Mouse (Mus musculus): ENCODE results near the gene Gemin4. TPM values are rescaled to one million over a fixed set of nuclear protein-coding genes. Genes with fewer than 3 reads are reported as not detected.

The Gemin4 gene
- polyA plus RNA-seq, 2 experiments, result 6.3 to 14.8 TPM

DNA sequence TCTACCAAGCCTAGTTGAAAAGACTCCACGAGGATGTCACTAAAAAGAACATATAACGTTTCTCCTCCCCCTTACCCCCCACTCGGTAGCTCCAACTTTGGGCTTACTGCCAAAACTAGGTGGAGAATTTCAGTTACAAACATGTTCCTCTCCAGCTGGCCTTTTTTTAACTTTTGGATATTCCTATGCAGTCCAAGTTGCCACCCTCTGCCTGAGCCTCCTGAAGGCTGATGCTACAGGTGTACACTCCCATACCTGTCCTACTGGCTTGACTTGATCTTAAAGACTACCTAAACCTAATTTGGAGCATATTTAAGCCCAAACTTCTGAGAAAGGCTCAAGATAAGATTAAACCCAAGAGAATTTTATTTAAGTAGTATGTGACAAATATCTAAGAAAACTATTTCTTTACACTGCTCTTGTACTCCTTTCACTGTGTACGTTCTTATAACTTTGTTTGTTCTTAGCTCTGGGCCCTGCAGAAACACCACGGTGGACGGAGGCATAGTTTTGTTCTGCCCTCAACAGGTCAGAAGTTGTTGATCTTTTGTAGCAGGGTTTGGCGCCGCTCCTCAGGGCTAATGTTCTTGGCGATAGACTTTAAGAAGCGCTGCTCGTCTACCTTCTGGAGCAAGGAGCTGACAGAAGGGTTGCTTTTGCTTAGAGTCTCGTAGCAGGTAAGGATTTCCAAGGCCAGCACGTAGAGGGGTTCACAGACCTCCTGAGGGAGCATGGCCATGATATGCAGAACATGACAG is 7.1 kb downstream of the Gemin4 start:
- Histone ChIP-seq H3K4me2 (ENCODE audit: low read depth) (no peak overlapping the region), H3K27me3 (ENCODE audit: control insufficient read depth, insufficient read depth, low read length) (no peaks in the 10 kb centered on the region), H3K36me3 (replicated peaks; ENCODE audit: control insufficient read depth, insufficient read depth, low read depth) (peaks cover 11% of the 10 kb centered on the region), H3K9ac (replicated peaks) (no peak overlapping the region), H3K4me1 (replicated peaks; ENCODE audit: control insufficient read depth in 2 of 2, insufficient read depth in 2 of 2, low read length in 1 of 2) (no peaks in the 10 kb centered on the region), H3K4me3 (ENCODE audit: insufficient read depth in 1 of 2, low read depth in 2 of 2, low read length in 2 of 2) (no peak overlapping the region), H3K9me3 (ENCODE audit: control insufficient read depth, low read length) (no peaks in the 10 kb centered on the region), H3K27ac (no peak overlapping the region)
- DNase-seq (ENCODE audit: low read depth in 3 of 3, low spot score in 3 of 3) (no peak), ATAC-seq (ENCODE audit: insufficient read depth) (no peak)
- 76% methylated on average over 13 of the region's 13 CpGs for WGBS (ENCODE audit: insufficient replicate concordance)
- no peak for TF ChIP-seq EP300 (IDR thresholded peaks at IDR 0.05; ENCODE audit: low read depth)
- TF ChIP-seq CTCF (IDR thresholded peaks at IDR 0.05; ENCODE audit: low read depth), result no peak

DNA sequence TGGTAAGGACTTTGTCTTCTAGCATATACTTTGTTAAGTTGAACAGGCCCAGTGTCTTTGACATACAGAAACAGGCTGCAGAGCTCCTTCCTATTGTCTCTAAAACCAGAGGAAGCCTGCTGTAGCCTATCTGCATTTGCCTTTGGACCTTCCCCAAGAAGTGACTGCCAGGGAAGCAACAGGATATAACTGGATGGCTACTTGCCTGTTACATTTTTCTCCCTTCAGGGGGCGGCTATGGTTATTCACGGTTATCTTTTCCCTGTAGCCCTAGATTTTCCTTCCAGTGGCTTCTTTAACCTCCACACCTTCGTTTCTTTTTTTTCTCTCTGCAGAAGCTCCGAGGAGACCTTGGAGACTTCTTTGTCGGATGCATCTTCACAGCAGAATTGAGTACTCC is 10.7 kb downstream of the Gemin4 start:
- Histone ChIP-seq H3K27me3 (ENCODE audit: control insufficient read depth, insufficient read depth, low read length) (peaks cover 15% of the 10 kb centered on the region), H3K27ac (no peak overlapping the region), H3K9me3 (ENCODE audit: control insufficient read depth, low read length) (no peaks in the 10 kb centered on the region), H3K4me1 (replicated peaks; ENCODE audit: control insufficient read depth in 2 of 2, insufficient read depth in 2 of 2, low read length in 1 of 2) (peaks cover 3 to 6% of the 10 kb centered on the region in 2 experiments; a peak in 2 of 4 replicates), H3K36me3 (replicated peaks; ENCODE audit: control insufficient read depth, insufficient read depth, low read depth) (no peaks in the 10 kb centered on the region), H3K4me3 (ENCODE audit: insufficient read depth in 1 of 2, low read depth in 2 of 2, low read length in 2 of 2) (no peak overlapping the region), H3K4me2 (ENCODE audit: low read depth) (no peak overlapping the region), H3K9ac (replicated peaks) (no peak overlapping the region)
- ATAC-seq (ENCODE audit: insufficient read depth) (no peak), DNase-seq (ENCODE audit: low read depth in 3 of 3, low spot score in 3 of 3) (no peak)
- WGBS (ENCODE audit: insufficient replicate concordance), result 78% methylated on average over 5 of the region's 5 CpGs
- TF ChIP-seq CTCF (IDR thresholded peaks at IDR 0.05; ENCODE audit: low read depth), result no peak

DNA sequence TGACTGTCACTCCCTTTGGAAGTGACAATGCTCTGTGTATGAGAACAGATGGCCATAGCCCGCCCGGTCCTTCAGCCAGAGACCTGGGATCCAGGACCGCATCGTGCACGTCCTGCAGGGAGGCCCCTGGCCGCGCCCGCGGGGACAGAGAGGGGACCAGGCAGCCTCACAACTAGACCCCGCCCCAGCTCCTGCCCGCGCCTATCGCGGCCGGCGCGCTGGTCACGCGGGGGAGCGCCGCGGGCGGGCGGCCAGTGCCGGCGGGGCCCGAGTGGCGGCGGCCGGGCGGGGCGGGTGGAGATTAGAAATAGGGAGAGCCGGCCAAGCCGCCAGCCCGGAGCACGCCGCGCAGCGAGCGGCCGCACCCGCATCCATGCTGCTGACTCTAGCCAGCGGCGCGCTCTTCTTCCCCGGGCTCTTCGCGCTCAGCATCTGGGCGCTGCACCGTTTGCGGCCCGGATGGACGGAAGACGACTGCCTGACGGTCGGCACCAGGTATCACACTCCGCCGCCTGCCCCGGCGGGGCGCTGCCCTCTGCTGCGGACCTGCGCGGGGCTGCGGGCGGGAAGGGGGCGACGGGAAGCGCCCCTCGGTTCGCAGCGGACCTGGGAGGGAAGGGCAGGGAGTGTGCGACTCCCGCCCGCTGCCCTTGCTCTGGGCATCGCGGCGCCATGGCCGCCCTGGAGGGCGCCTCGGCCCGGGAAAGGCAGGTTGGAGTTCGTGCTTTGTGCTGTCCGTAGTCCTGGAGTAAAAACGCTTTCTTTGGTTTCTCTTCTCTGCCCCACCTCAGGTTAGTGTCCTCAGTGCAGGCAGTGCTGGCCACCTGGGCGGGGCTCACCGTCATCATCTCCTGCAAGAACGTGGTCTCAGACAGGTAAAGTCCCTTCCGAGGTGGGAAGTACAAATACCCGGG is 15.4 kb downstream of the Gemin4 start:
- DNase-seq (ENCODE audit: low read depth in 3 of 3, low spot score in 3 of 3) (peak in 1 of 3 experiments; percentile 44), ATAC-seq (ENCODE audit: insufficient read depth) (peak; percentile 94)
- H3K9ac ChIP-seq (replicated peaks), result peak overlapping the region; percentile 62
- peaks cover 3 to 12% of the 10 kb centered on the region in 2 experiments; a peak in 2 of 4 replicates for H3K4me1 ChIP-seq (replicated peaks; ENCODE audit: control insufficient read depth in 2 of 2, insufficient read depth in 2 of 2, low read length in 1 of 2)
- TF ChIP-seq CTCF (IDR thresholded peaks at IDR 0.05; ENCODE audit: low read depth) (no peak), EP300 (IDR thresholded peaks at IDR 0.05; ENCODE audit: low read depth) (no peak)
- H3K4me3 ChIP-seq (ENCODE audit: insufficient read depth in 1 of 2, low read depth in 2 of 2, low read length in 2 of 2), result peak overlapping the region; percentile 45 to 68
- WGBS (ENCODE audit: insufficient replicate concordance), result under 1% methylated on average over 80 of the region's 90 CpGs
- peaks cover 30% of the 10 kb centered on the region for H3K27me3 ChIP-seq (ENCODE audit: control insufficient read depth, insufficient read depth, low read length)
- H3K9me3 ChIP-seq (ENCODE audit: control insufficient read depth, low read length), result no peaks in the 10 kb centered on the region
- H3K27ac ChIP-seq, result no peak overlapping the region
- H3K4me2 ChIP-seq (ENCODE audit: low read depth), result peak overlapping the region; percentile 98
- H3K36me3 ChIP-seq (replicated peaks; ENCODE audit: control insufficient read depth, insufficient read depth, low read depth), result no peaks in the 10 kb centered on the region

DNA sequence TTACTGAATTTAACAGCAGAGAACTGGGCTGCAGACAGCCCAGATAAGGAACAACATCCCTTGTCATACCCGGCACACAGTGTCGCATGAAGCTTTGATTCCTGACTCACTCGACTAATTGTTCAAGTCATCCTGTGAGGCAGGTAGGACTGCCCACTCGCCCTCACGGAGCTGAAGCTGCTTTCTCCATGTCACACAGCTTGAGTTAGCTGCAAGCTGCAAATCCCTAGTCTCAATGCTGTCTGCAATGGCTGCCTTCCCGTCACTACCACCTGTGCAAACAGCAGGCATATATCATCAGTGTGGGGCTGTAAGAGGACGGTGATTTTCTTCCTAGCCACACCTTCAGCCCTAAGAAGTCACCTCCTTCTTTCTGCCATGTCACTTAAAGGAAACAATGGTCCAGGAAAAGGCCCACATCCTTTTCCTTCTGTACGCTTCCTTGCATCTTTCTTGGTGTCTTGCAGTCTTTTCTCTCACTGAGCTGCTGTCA is 20.4 kb downstream of the Gemin4 start:
- no peak overlapping the region for H3K4me3 ChIP-seq (ENCODE audit: insufficient read depth in 1 of 2, low read depth in 2 of 2, low read length in 2 of 2)
- peaks cover 0 to 6% of the 10 kb centered on the region in 2 experiments; a peak in 1 of 4 replicates for H3K4me1 ChIP-seq (replicated peaks; ENCODE audit: control insufficient read depth in 2 of 2, insufficient read depth in 2 of 2, low read length in 1 of 2)
- H3K9ac ChIP-seq (replicated peaks), result no peak overlapping the region
- ATAC-seq (ENCODE audit: insufficient read depth) (no peak), DNase-seq (ENCODE audit: low read depth in 3 of 3, low spot score in 3 of 3) (no peak)
- TF ChIP-seq CTCF (IDR thresholded peaks at IDR 0.05; ENCODE audit: low read depth) (no peak), EP300 (IDR thresholded peaks at IDR 0.05; ENCODE audit: low read depth) (no peak)
- H3K27me3 ChIP-seq (ENCODE audit: control insufficient read depth, insufficient read depth, low read length), result peaks cover 17% of the 10 kb centered on the region
- H3K9me3 ChIP-seq (ENCODE audit: control insufficient read depth, low read length), result no peaks in the 10 kb centered on the region
- no peak overlapping the region for H3K4me2 ChIP-seq (ENCODE audit: low read depth)
- no peaks in the 10 kb centered on the region for H3K36me3 ChIP-seq (replicated peaks; ENCODE audit: control insufficient read depth, insufficient read depth, low read depth)
- WGBS (ENCODE audit: insufficient replicate concordance), result 49% methylated on average over 8 of the region's 8 CpGs
- H3K27ac ChIP-seq, result no peak overlapping the region

Measured in liver, embryonic 14.5 days (tissue).